Mouse (Mus musculus) CH12.LX (cell line): ENCODE data around the gene Rab14. TPM values are rescaled to one million over a fixed set of nuclear protein-coding genes. Genes with fewer than 3 reads are reported as not detected.

Source experiments
- DNase-seq: peaks from one replicate; pipeline ENCODE4 v3.0.0-alpha.2; 2013; ENCODE audit errors: extremely low read depth
- H3K27ac ChIP-seq: 2 replicates; pipeline ENCODE4 v1.5.1; 2012; ENCODE audit warnings: low read depth, mild to moderate bottlenecking, control low read depth, moderate library complexity; ENCODE audit not compliant: insufficient read depth
- H3K27me3 ChIP-seq: replicated peaks from 2 replicates; pipeline ENCODE3; 2012; ENCODE audit warnings: inconsistent platforms
- H3K36me3 ChIP-seq, 2 experiments: replicated peaks in 1 of 2; 2 replicates each; pipeline versions ENCODE3 to v1.6.1; 2012; ENCODE audit warnings: inconsistent platforms in 1 of 2, low read length in 1 of 2, mild to moderate bottlenecking in 1 of 2, mixed read lengths in 1 of 2, moderate library complexity in 1 of 2; ENCODE audit not compliant: control insufficient read depth in 1 of 2, insufficient read depth in 1 of 2
- H3K4me1 ChIP-seq, 2 experiments: 2 replicates each; pipeline ENCODE4 v1.6.1; 2012; ENCODE audit warnings: inconsistent platforms in 1 of 2, moderate library complexity in 1 of 2; ENCODE audit not compliant: insufficient read depth in 2 of 2, control insufficient read depth in 1 of 2
- H3K4me2 ChIP-seq: 2 replicates; pipeline ENCODE4 v1.6.1; 2012; ENCODE audit warnings: low read depth, mild to moderate bottlenecking, control low read depth; ENCODE audit not compliant: poor library complexity, insufficient read depth, severe bottlenecking
- H3K4me3 ChIP-seq, 3 experiments: fragments of 150-350 bp in 1 of 3; sonication (generic) in 1 of 3; replicated peaks in 1 of 3; 2 replicates each; pipeline versions ENCODE3 to v1.5.1; 2011 to 2012; ENCODE audit warnings: low read depth in 2 of 3, low read length in 2 of 3, mild to moderate bottlenecking in 2 of 3, moderate library complexity in 2 of 3, control low read depth in 1 of 3, improper control_type of control experiment in 1 of 3, inconsistent platforms in 1 of 3, mixed read lengths in 1 of 3; ENCODE audit not compliant: poor library complexity in 1 of 3
- H3K79me2 ChIP-seq: replicated peaks from 2 replicates; pipeline ENCODE4 v1.6.1; 2012; ENCODE audit warnings: mild to moderate bottlenecking, moderate library complexity; ENCODE audit not compliant: control insufficient read depth, poor library complexity, insufficient read depth, severe bottlenecking; ENCODE audit errors: extremely low read depth
- H3K9ac ChIP-seq: 2 replicates; pipeline ENCODE4 v1.6.1; 2012; ENCODE audit warnings: low read depth, mild to moderate bottlenecking, control low read depth, moderate library complexity; ENCODE audit not compliant: insufficient read depth
- H3K9me3 ChIP-seq: replicated peaks from 2 replicates; pipeline ENCODE3; 2012; ENCODE audit warnings: low read length, inconsistent platforms, mixed read lengths
- CHD1 ChIP-seq: IDR thresholded peaks from 2 replicates; pipeline ENCODE4 v1.6.1; 2012; ENCODE audit warnings: low read depth, low read length, improper control_type of control experiment, inconsistent platforms
- CHD2 ChIP-seq: IDR thresholded peaks from 2 replicates; pipeline ENCODE4 v1.6.1; 2011; ENCODE audit warnings: low read length, improper control_type of control experiment
- HCFC1 ChIP-seq: IDR thresholded peaks from 2 replicates; pipeline ENCODE4 v1.6.1; 2012; ENCODE audit warnings: low read depth, mild to moderate bottlenecking, inconsistent platforms, low read length, improper control_type of control experiment
- IRF4 ChIP-seq: IDR thresholded peaks from 2 replicates; pipeline ENCODE4 v1.6.1; 2014; ENCODE audit warnings: low read depth, mild to moderate bottlenecking, inconsistent platforms, low read length, improper control_type of control experiment
- JUN ChIP-seq: IDR thresholded peaks from 2 replicates; pipeline ENCODE4 v1.6.1; 2011; ENCODE audit warnings: low read depth, mild to moderate bottlenecking, low read length, improper control_type of control experiment, moderate library complexity; ENCODE audit not compliant: insufficient read depth
- MAFK ChIP-seq: IDR thresholded peaks from 2 replicates; pipeline ENCODE4 v1.6.1; 2011; ENCODE audit warnings: low read length, improper control_type of control experiment; ENCODE audit not compliant: insufficient replicate concordance
- MEF2A ChIP-seq: IDR thresholded peaks from 2 replicates; pipeline ENCODE4 v1.6.1; 2014; ENCODE audit warnings: low read depth, mild to moderate bottlenecking, inconsistent platforms, low read length, improper control_type of control experiment, borderline replicate concordance
- MYC ChIP-seq: IDR thresholded peaks from 2 replicates; pipeline ENCODE4 v1.6.1; 2011; ENCODE audit warnings: low read depth, mild to moderate bottlenecking, improper control_type of control experiment, low read length
- PAX5 ChIP-seq: IDR thresholded peaks from 2 replicates; pipeline ENCODE4 v1.6.1; 2012; ENCODE audit warnings: low read length, inconsistent platforms, mixed read lengths
- POLR2A ChIP-seq: IDR thresholded peaks from 2 replicates; pipeline ENCODE4 v1.6.1; 2011; ENCODE audit warnings: low read depth, mild to moderate bottlenecking, improper control_type of control experiment, low read length
- POLR2AphosphoS2 ChIP-seq: IDR thresholded peaks from 2 replicates; pipeline ENCODE4 v1.6.1; 2011; ENCODE audit warnings: low read depth, low read length, improper control_type of control experiment
- RCOR1 ChIP-seq: conservative IDR thresholded peaks from 2 replicates; pipeline ENCODE4 v1.6.1; 2012; ENCODE audit warnings: low read depth, mild to moderate bottlenecking, inconsistent platforms, low read length, improper control_type of control experiment
- TBP ChIP-seq: conservative IDR thresholded peaks from 2 replicates; pipeline ENCODE4 v1.6.1; 2011; ENCODE audit warnings: low read depth, low read length, improper control_type of control experiment
- USF1 ChIP-seq: IDR thresholded peaks from 2 replicates; pipeline ENCODE4 v1.6.1; 2014; ENCODE audit warnings: low read depth, mild to moderate bottlenecking, inconsistent platforms, low read length, improper control_type of control experiment
- ZMIZ1 ChIP-seq: IDR thresholded peaks from 2 replicates; pipeline ENCODE4 v1.6.1; 2012; ENCODE audit warnings: low read depth, mild to moderate bottlenecking, inconsistent platforms, low read length, improper control_type of control experiment
- ZNF384 ChIP-seq: IDR thresholded peaks from 2 replicates; pipeline ENCODE4 v1.6.1; 2012; ENCODE audit warnings: low read depth, low read length, improper control_type of control experiment, inconsistent platforms
- dilution Hi-C: fragments of 300-500 bp; cut with MboI; formaldehyde crosslinking; loops from 2 replicates; pipeline ENCODE4 v1.14.3; 2020; ENCODE audit warnings: low sequenced_read_pairs; ENCODE audit not compliant: extremely low pct_unique_long_range_greater_than_20kb, extremely low pct_ligation_motif_present
- in situ Hi-C: fragments of 300-500 bp; cut with MboI; formaldehyde crosslinking; loops from 3 replicates; pipeline ENCODE4 v1.14.3; 2019; ENCODE audit warnings: low sequenced_read_pairs, low pct_ligation_motif_present, low pct_unique_long_range_greater_than_20kb, mixed read lengths
- polyA plus RNA-seq: library from polyadenylated mRNA; unstranded; fragments of >175 nt; gene quantifications from 2 replicates; pipeline ENCODE4 v1.2.1, GENCODE M21; 2012; ENCODE audit warnings: low read depth; ENCODE audit not compliant: insufficient read length
- total RNA-seq, 2 experiments: library from RNA; depleted of rRNA; stranded (reverse); fragments of 300-350 nt in 1 of 2; fragments of >200 nt in 1 of 2; gene quantifications; 2 replicates each; pipeline ENCODE4 v1.2.3; 2012 to 2014

Gene Rab14
- total and polyA plus RNA-seq, 3 experiments = 26.8 to 94.4 (median 66.2) TPM

DNA sequence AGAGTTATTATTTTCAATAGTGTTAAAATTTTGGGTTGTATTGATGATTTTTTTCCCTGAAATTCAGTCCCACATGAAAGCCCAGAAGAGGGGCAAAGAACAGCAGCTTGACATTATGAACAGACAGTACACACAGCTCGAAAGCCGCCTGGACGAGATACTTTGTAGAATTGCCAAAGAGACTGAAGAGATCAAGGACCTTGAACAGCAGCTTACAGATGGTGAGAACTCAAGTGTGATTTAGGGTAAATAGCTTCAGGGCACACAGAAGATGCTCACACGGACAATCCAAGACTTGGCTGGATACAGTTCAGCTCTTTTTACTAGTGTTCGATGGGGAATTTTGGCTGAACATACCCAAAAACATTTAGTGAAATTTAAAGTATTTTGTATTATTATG is 67.0 kb downstream of the Rab14 start:
- Histone ChIP-seq H3K4me2 (no peak overlapping the region), H3K9me3 (no peaks in the 10 kb centered on the region), H3K4me1 (peaks cover 0 to 11% of the 10 kb centered on the region in 2 experiments; a peak in 3 of 4 replicates), H3K36me3 (peaks cover 34 to 62% of the 10 kb centered on the region in 2 experiments), H3K27me3 (no peaks in the 10 kb centered on the region), H3K79me2 (peaks cover 13% of the 10 kb centered on the region), H3K9ac (no peak overlapping the region)
- dilution Hi-C loops = no loop called here
- DNase-seq = no peak
- in situ Hi-C loops = no loop called here
- TF ChIP-seq MYC (no peak), HCFC1 (no peak), JUN (no peak), CHD2 (no peak), RCOR1 (no peak), MEF2A (no peak), MAFK (no peak), ZNF384 (no peak), PAX5 (no peak), CHD1 (no peak), USF1 (no peak), POLR2A (no peak), TBP (no peak), IRF4 (no peak)
- TF ChIP-seq, all 38 proteins: peak for 0
- H3K4me3 ChIP-seq = no peak overlapping the region
- no peak overlapping the region for H3K27ac ChIP-seq

DNA sequence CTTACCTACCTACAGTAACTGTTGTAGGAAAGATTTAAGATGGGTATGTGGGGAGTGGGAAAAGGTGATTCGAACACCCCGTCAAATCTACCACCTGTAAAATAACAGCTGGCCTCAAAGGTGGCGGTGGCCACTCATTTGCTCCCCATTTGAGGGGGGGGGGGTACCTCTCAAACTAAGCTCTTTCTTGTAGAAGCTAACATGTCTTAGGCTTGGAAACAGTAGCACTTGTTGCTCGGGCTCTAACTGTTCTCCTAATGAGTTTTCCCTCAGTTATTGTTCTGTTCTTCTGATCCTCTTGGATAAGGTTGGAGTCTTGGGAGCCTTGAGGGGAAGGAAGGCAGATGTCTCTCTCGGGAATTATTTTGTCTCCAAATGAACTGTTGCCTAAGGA is 68.3 kb downstream of the Rab14 start:
- DNase-seq = no peak
- dilution Hi-C loops = no loop called here

More for the DNA sequence above, 68.3 kb downstream of the Rab14 start:
- Histone ChIP-seq H3K27ac (peak overlapping the region; percentile 57; the same call in 1 of the 2 replicates), H3K79me2 (peaks cover 13% of the 10 kb centered on the region), H3K4me3 (peak overlapping the region; percentile 62 to 70 (median 66)), H3K4me2 (peak overlapping the region; percentile 79), H3K4me1 (peaks cover 0 to 11% of the 10 kb centered on the region in 2 experiments; a peak in 3 of 4 replicates), H3K27me3 (no peaks in the 10 kb centered on the region), H3K9me3 (no peaks in the 10 kb centered on the region), H3K9ac (peak overlapping the region; percentile 80), H3K36me3 (peaks cover 33 to 62% of the 10 kb centered on the region in 2 experiments)
- in situ Hi-C loops = no loop called here
- TF ChIP-seq ZMIZ1 (0 out of 2 replicates have a peak, but pooled peaks have one; percentile 9), MEF2A (no peak), POLR2AphosphoS2 (0 out of 2 replicates have a peak, but pooled peaks have one; percentile 11)
